Mouse (Mus musculus): ENCODE data around the gene Spata7.

DNA sequence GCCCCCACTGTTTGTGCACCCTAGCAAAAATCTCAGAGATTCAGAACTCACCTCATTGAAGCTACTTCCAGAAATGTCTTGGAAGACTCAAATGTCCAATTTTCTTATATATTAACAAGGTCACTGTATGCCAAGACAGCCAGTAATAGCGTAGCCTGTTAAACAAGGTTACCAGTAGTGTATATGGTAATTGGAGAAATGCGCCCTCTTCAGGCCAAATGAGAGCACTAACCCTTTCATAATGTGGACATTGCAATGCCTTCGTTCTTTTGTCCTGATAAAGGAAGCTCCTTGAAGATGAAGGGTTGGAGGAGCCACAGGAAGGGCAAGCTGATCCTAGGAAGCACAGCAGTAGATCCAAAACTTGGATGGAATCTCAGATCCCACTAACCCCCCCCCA lies 42.7 kb upstream of the Spata7 start:
- TF ChIP-seq CTCF (IDR thresholded peaks at IDR 0.05; ENCODE audit: insufficient read depth, low read length) (no peak), POLR2A (IDR thresholded peaks at IDR 0.05; ENCODE audit: borderline replicate concordance, extremely low read depth, low read depth, low read length) (no peak)
